ENCODE assay signal across 21 mouse cellular contexts in genomic region chr10:60737886-60738640, GRCm38 (mm10). TPM values are rescaled to one million over a fixed set of nuclear protein-coding genes. Genes with fewer than 3 reads are reported as not detected.
A peak's percentile ranks its signal among the peaks of the same experiment; 100 is the strongest.
DNase-seq lines count a peak whose midpoint lies in the region; ATAC-seq and TF ChIP-seq lines count a peak whose summit lies in the region.
"Had no signal": no experiment of that assay in that cellular context is flagged by ENCODE, and none has a peak within 500 bp of the region (broad histone marks: within the 10 kb centered on the region; RNA-seq: fewer than 3 reads in every experiment).

No protein-coding gene starts in this region.

- H3K36me3 ChIP-seq in kidney, embryonic 15.5 days, result no peaks in the 10 kb centered on the region
- peaks cover 4% of the 10 kb centered on the region for H3K36me3 ChIP-seq in kidney, embryonic 16.5 days (ENCODE audit: insufficient read depth, low read length)
- H3K36me3 ChIP-seq in neural tube, embryonic 13.5 days, result peaks cover 10% of the 10 kb centered on the region; the same call in 1 of the 2 replicates
- no peaks in the 10 kb centered on the region for H3K36me3 ChIP-seq in neural tube, embryonic 15.5 days
- H3K36me3 ChIP-seq in intestine, postnatal 0 days (ENCODE audit: control insufficient read depth, insufficient read depth), result peaks cover 5% of the 10 kb centered on the region; the same call in 1 of the 2 replicates
- H3K36me3 ChIP-seq: heart, embryonic 15.5 days; midbrain, embryonic 12.5 days had no signal

- no peaks in the 10 kb centered on the region for H3K27me3 ChIP-seq in kidney, embryonic 15.5 days
- H3K27me3 ChIP-seq in kidney, embryonic 16.5 days (ENCODE audit: insufficient read depth, low read length), result no peaks in the 10 kb centered on the region
- H3K27me3 ChIP-seq in neural tube, embryonic 13.5 days, result no peaks in the 10 kb centered on the region
- H3K27me3 ChIP-seq in neural tube, embryonic 15.5 days (replicated peaks), result no peaks in the 10 kb centered on the region
- H3K27me3 ChIP-seq in intestine, postnatal 0 days (replicated peaks; ENCODE audit: control insufficient read depth, insufficient read depth, low read length), result no peaks in the 10 kb centered on the region
- H3K27me3 ChIP-seq: embryonic facial prominence, embryonic 12.5 days; forebrain, embryonic 13.5 days; heart, embryonic 15.5 days; stomach, embryonic 15.5 days had no signal

- peak overlapping the region; percentile 64; the same call in 1 of the 2 replicates for H3K27ac ChIP-seq in kidney, embryonic 15.5 days
- H3K27ac ChIP-seq in kidney, embryonic 16.5 days (ENCODE audit: low read length), result no peak overlapping the region
- 0 out of 2 replicates have a peak overlapping the region, but pooled peaks have one; percentile 54 for H3K27ac ChIP-seq in neural tube, embryonic 13.5 days (replicated peaks)
- H3K27ac ChIP-seq in neural tube, embryonic 15.5 days (replicated peaks), result no peak overlapping the region
- H3K27ac ChIP-seq in intestine, postnatal 0 days (ENCODE audit: low read depth, low read length), result no peak overlapping the region
- H3K27ac ChIP-seq: embryonic facial prominence, embryonic 12.5 days; forebrain, embryonic 13.5 days; heart, embryonic 15.5 days; midbrain, embryonic 12.5 days; stomach, embryonic 15.5 days had no signal

- no peaks in the 10 kb centered on the region for H3K9me3 ChIP-seq in kidney, embryonic 15.5 days (replicated peaks)
- no peaks in the 10 kb centered on the region for H3K9me3 ChIP-seq in kidney, embryonic 16.5 days (ENCODE audit: low read length)
- no peaks in the 10 kb centered on the region for H3K9me3 ChIP-seq in neural tube, embryonic 13.5 days
- no peaks in the 10 kb centered on the region for H3K9me3 ChIP-seq in neural tube, embryonic 15.5 days (replicated peaks)
- H3K9me3 ChIP-seq in intestine, postnatal 0 days (ENCODE audit: control insufficient read depth), result no peaks in the 10 kb centered on the region
- H3K9me3 ChIP-seq: embryonic facial prominence, embryonic 12.5 days; forebrain, embryonic 13.5 days; heart, embryonic 15.5 days; midbrain, embryonic 12.5 days; stomach, embryonic 15.5 days had no signal

- H3K4me1 ChIP-seq in kidney, embryonic 15.5 days, result peaks cover 24% of the 10 kb centered on the region
- peaks cover 16% of the 10 kb centered on the region for H3K4me1 ChIP-seq in kidney, embryonic 16.5 days (ENCODE audit: insufficient read depth, low read length)
- peaks cover 17% of the 10 kb centered on the region for H3K4me1 ChIP-seq in neural tube, embryonic 13.5 days (replicated peaks)
- H3K4me1 ChIP-seq in neural tube, embryonic 15.5 days, result peaks cover 9% of the 10 kb centered on the region
- no peaks in the 10 kb centered on the region for H3K4me1 ChIP-seq in intestine, postnatal 0 days (replicated peaks; ENCODE audit: control insufficient read depth, insufficient read depth, low read length)
- H3K4me1 ChIP-seq: forebrain, embryonic 13.5 days; midbrain, embryonic 12.5 days; stomach, embryonic 15.5 days had no signal

- no peak for ATAC-seq in kidney, embryonic 15.5 days (replicated peaks; ENCODE audit: low FRiP score)
- ATAC-seq in kidney, embryonic 16.5 days (ENCODE audit: low FRiP score, low TSS enrichment), result no peak
- no peak for ATAC-seq in neural tube, embryonic 13.5 days (ENCODE audit: low read depth)
- ATAC-seq in neural tube, embryonic 15.5 days (ENCODE audit: low FRiP score), result no peak
- ATAC-seq in granulocyte monocyte progenitor cell, adult 5-6 weeks (replicated peaks; ENCODE audit: poor library complexity, severe bottlenecking), result peak; percentile 57
- no peak for ATAC-seq in intestine, postnatal 0 days
- ATAC-seq: activated CD4-positive, CD25-positive, alpha-beta regulatory T cell, adult 4 months; forebrain, embryonic 13.5 days; inflammation-experienced regulatory T-cells, adult 6 months had no signal

- no peak overlapping the region for H3K4me3 ChIP-seq in kidney, embryonic 15.5 days (replicated peaks)
- no peak overlapping the region for H3K4me3 ChIP-seq in kidney, embryonic 16.5 days (ENCODE audit: low read length)
- H3K4me3 ChIP-seq in neural tube, embryonic 13.5 days, result no peak overlapping the region
- H3K4me3 ChIP-seq in neural tube, embryonic 15.5 days (replicated peaks), result no peak overlapping the region
- H3K4me3 ChIP-seq in intestine, postnatal 0 days (ENCODE audit: low read depth, low read length), result no peak overlapping the region
- H3K4me3 ChIP-seq: embryonic facial prominence, embryonic 12.5 days; erythroblast, embryonic 14.5 days; forebrain, embryonic 13.5 days; heart, embryonic 15.5 days; midbrain, embryonic 12.5 days; myocyte; stomach, embryonic 15.5 days had no signal

- H3K9ac ChIP-seq in kidney, embryonic 15.5 days, result no peak overlapping the region
- no peak overlapping the region for H3K9ac ChIP-seq in kidney, embryonic 16.5 days (replicated peaks; ENCODE audit: low read length)
- H3K9ac ChIP-seq in neural tube, embryonic 13.5 days, result no peak overlapping the region
- H3K9ac ChIP-seq in neural tube, embryonic 15.5 days (replicated peaks), result no peak overlapping the region
- H3K9ac ChIP-seq in intestine, postnatal 0 days (ENCODE audit: low read depth, low read length), result no peak overlapping the region
- H3K9ac ChIP-seq: embryonic facial prominence, embryonic 12.5 days; forebrain, embryonic 13.5 days; heart, embryonic 15.5 days; midbrain, embryonic 12.5 days; stomach, embryonic 15.5 days had no signal

- no peak for DNase-seq in urinary bladder, adult 2 months (ENCODE audit: low spot score)
- DNase-seq: cerebellum, adult 9-10 months; gastrocnemius, postnatal 10 days; kidney, adult 9 months; right cerebral cortex, postnatal 14 days; thymus, adult 2 months had no signal

- no peak for TF ChIP-seq CTCF in intestine, postnatal 0 days (IDR thresholded peaks at IDR 0.05; ENCODE audit: low read depth)

- H3K4me2 ChIP-seq in kidney, embryonic 15.5 days, result no peak overlapping the region
- no peak overlapping the region for H3K4me2 ChIP-seq in kidney, embryonic 16.5 days (replicated peaks; ENCODE audit: low read depth, low read length)
- no peak overlapping the region for H3K4me2 ChIP-seq in neural tube, embryonic 13.5 days
- H3K4me2 ChIP-seq in neural tube, embryonic 15.5 days, result no peak overlapping the region
- H3K4me2 ChIP-seq in intestine, postnatal 0 days (replicated peaks; ENCODE audit: low read depth), result no peak overlapping the region
- H3K4me2 ChIP-seq: embryonic facial prominence, embryonic 12.5 days; forebrain, embryonic 13.5 days; heart, embryonic 15.5 days; midbrain, embryonic 12.5 days; stomach, embryonic 15.5 days had no signal

- WGBS in kidney, embryonic 15.5 days, result 83% methylated on average over 8 of the region's 9 CpGs
- WGBS in kidney, embryonic 16.5 days, result 75% methylated on average over 7 of the region's 9 CpGs
- 71% methylated on average over 4 of the region's 9 CpGs for WGBS in neural tube, embryonic 13.5 days
- WGBS in neural tube, embryonic 15.5 days, result 77% methylated on average over 4 of the region's 9 CpGs
- 68% methylated on average over 8 of the region's 9 CpGs for WGBS in intestine, postnatal 0 days

RNA-seq across cellular contexts. Expression of gene Slc29a3, which starts 14.5 kb away (rescaled TPM):
- polyA plus RNA-seq in kidney, embryonic 15.5 days (2015; fragmentation: Nextera tagmentation; extraction: Ambion mirVana), result 13.4 and 15.5 TPM in 2 replicates
- polyA plus RNA-seq in kidney, embryonic 16.5 days (2015; fragmentation: Nextera tagmentation; extraction: Ambion mirVana), result 14.0 and 14.5 TPM in 2 replicates
- 11.8 and 12.9 TPM in 2 replicates for polyA plus RNA-seq in neural tube, embryonic 13.5 days (2015; fragmentation: Nextera tagmentation; extraction: Ambion mirVana)
- 12.6 and 13.2 TPM in 2 replicates for polyA plus RNA-seq in neural tube, embryonic 15.5 days (2015; fragmentation: Nextera tagmentation; extraction: Ambion mirVana)
- total RNA-seq in granulocyte monocyte progenitor cell, adult 5-6 weeks (2014; fragmentation: Nextera tagmentation), result 42.0 and 51.0 TPM in 2 replicates
- 12.5 and 15.2 TPM in 2 replicates for total RNA-seq in granulocyte monocyte progenitor cell, adult 5-6 weeks (2017)
- 6.3 and 7.9 TPM in 2 replicates for polyA plus RNA-seq in intestine, postnatal 0 days (2015; fragmentation: Nextera tagmentation; extraction: Ambion mirVana)
- 5.5 and 7.8 TPM in 2 replicates for polyA plus RNA-seq in urinary bladder, adult 2 months (2012; rRNA removed)

RNA-seq across cellular contexts. Expression of gene Cdh23, which starts 41.8 kb away (rescaled TPM):
- polyA plus RNA-seq in kidney, embryonic 15.5 days (2015; fragmentation: Nextera tagmentation; extraction: Ambion mirVana), result 0.62 and 0.66 TPM in 2 replicates
- 0.50 and 0.82 TPM in 2 replicates for polyA plus RNA-seq in kidney, embryonic 16.5 days (2015; fragmentation: Nextera tagmentation; extraction: Ambion mirVana)
- 1.3 and 1.4 TPM in 2 replicates for polyA plus RNA-seq in neural tube, embryonic 13.5 days (2015; fragmentation: Nextera tagmentation; extraction: Ambion mirVana)
- polyA plus RNA-seq in neural tube, embryonic 15.5 days (2015; fragmentation: Nextera tagmentation; extraction: Ambion mirVana), result 8.6 and 10.0 TPM in 2 replicates
- 0.81 TPM in 1 of 2 replicates, not detected in the other for total RNA-seq in granulocyte monocyte progenitor cell, adult 5-6 weeks (2014; fragmentation: Nextera tagmentation)
- total RNA-seq in granulocyte monocyte progenitor cell, adult 5-6 weeks (2017), result 0.13 TPM in 1 of 2 replicates, not detected in the other
- polyA plus RNA-seq in intestine, postnatal 0 days (2015; fragmentation: Nextera tagmentation; extraction: Ambion mirVana), result 0.26 and 0.34 TPM in 2 replicates
- 0.22 and 0.48 TPM in 2 replicates for polyA plus RNA-seq in urinary bladder, adult 2 months (2012; rRNA removed)

Comparison
In these comparisons a context has a peak if more than half of its experiments do, and no peak if none do; other contexts are left out.
1. H3K27ac ChIP-seq: peak in kidney, embryonic 15.5 days (single experiment) and neural tube, embryonic 13.5 days (single experiment); none in kidney, embryonic 16.5 days (single experiment), neural tube, embryonic 15.5 days (single experiment) and intestine, postnatal 0 days (single experiment).